Mouse (Mus musculus): ENCODE measurements around the gene Asap2. TPM values are rescaled to one million over a fixed set of nuclear protein-coding genes. Genes with fewer than 3 reads are reported as not detected.

Asap2 gene
- polyA plus RNA-seq, 1 experiment: 3.6 TPM

- DNase-seq: no peak
- no peak overlapping the region for H3K4me3 ChIP-seq (ENCODE audit: control insufficient read depth, insufficient read depth, low read length)
- peaks cover 29% of the 10 kb centered on the region for H3K36me3 ChIP-seq (ENCODE audit: control insufficient read depth, insufficient read depth, low read length)
- no peak overlapping the region for H3K27ac ChIP-seq (ENCODE audit: control insufficient read depth, insufficient read depth, low read length)
- TF ChIP-seq POLR2A (IDR thresholded peaks at IDR 0.05; ENCODE audit: control insufficient read depth, extremely low read depth, insufficient read depth, low read length, poor library complexity) (no peak), CTCF (IDR thresholded peaks at IDR 0.05; ENCODE audit: borderline replicate concordance, control insufficient read depth, extremely low read depth, insufficient read depth, low read length, poor library complexity) (no peak)
- no peaks in the 10 kb centered on the region for H3K27me3 ChIP-seq (ENCODE audit: control insufficient read depth, insufficient read depth, low read length)
- 93% methylated on average over 6 of the region's 6 CpGs for WGBS
- peaks cover 5% of the 10 kb centered on the region for H3K4me1 ChIP-seq (replicated peaks; ENCODE audit: control insufficient read depth, insufficient read depth, low read length)
Measured at GRCm38 (mm10) chr12:21289651-21290050, 299.4 kb downstream of the Asap2 start.

GRCm38 (mm10) chr12:21298856-21299255 lies 308.6 kb downstream of the Asap2 start:
- 98% methylated on average over 11 of the region's 11 CpGs for WGBS
- Histone ChIP-seq H3K27me3 (ENCODE audit: control insufficient read depth, insufficient read depth, low read length) (no peaks in the 10 kb centered on the region), H3K4me1 (replicated peaks; ENCODE audit: control insufficient read depth, insufficient read depth, low read length) (no peaks in the 10 kb centered on the region), H3K27ac (ENCODE audit: control insufficient read depth, insufficient read depth, low read length) (no peak overlapping the region), H3K4me3 (ENCODE audit: control insufficient read depth, insufficient read depth, low read length) (no peak overlapping the region), H3K36me3 (ENCODE audit: control insufficient read depth, insufficient read depth, low read length) (peaks cover 88% of the 10 kb centered on the region)
- DNase-seq: no peak
- TF ChIP-seq CTCF (IDR thresholded peaks at IDR 0.05; ENCODE audit: borderline replicate concordance, control insufficient read depth, extremely low read depth, insufficient read depth, low read length, poor library complexity) (no peak), POLR2A (IDR thresholded peaks at IDR 0.05; ENCODE audit: control insufficient read depth, extremely low read depth, insufficient read depth, low read length, poor library complexity) (no peak)

- no peak for TF ChIP-seq POLR2A (IDR thresholded peaks at IDR 0.05; ENCODE audit: control insufficient read depth, extremely low read depth, insufficient read depth, low read length, poor library complexity)
- TF ChIP-seq CTCF (IDR thresholded peaks at IDR 0.05; ENCODE audit: borderline replicate concordance, control insufficient read depth, extremely low read depth, insufficient read depth, low read length, poor library complexity): no peak
- 98% methylated on average over 7 of the region's 7 CpGs for WGBS
- Histone ChIP-seq H3K4me3 (ENCODE audit: control insufficient read depth, insufficient read depth, low read length) (no peak overlapping the region), H3K27ac (ENCODE audit: control insufficient read depth, insufficient read depth, low read length) (no peak overlapping the region), H3K4me1 (replicated peaks; ENCODE audit: control insufficient read depth, insufficient read depth, low read length) (no peaks in the 10 kb centered on the region), H3K27me3 (ENCODE audit: control insufficient read depth, insufficient read depth, low read length) (no peaks in the 10 kb centered on the region), H3K36me3 (ENCODE audit: control insufficient read depth, insufficient read depth, low read length) (peaks cover 78% of the 10 kb centered on the region)
- no peak for DNase-seq
Measured at GRCm38 (mm10) chr12:21301324-21301723, 311.1 kb downstream of the Asap2 start.

GRCm38 (mm10) chr12:21301932-21302331 lies 311.7 kb downstream of the Asap2 start:
- H3K27me3 ChIP-seq (ENCODE audit: control insufficient read depth, insufficient read depth, low read length): no peaks in the 10 kb centered on the region
- no peak for DNase-seq
- no peaks in the 10 kb centered on the region for H3K4me1 ChIP-seq (replicated peaks; ENCODE audit: control insufficient read depth, insufficient read depth, low read length)
- 92% methylated on average over 8 of the region's 8 CpGs for WGBS
- H3K27ac ChIP-seq (ENCODE audit: control insufficient read depth, insufficient read depth, low read length): no peak overlapping the region
- TF ChIP-seq CTCF (IDR thresholded peaks at IDR 0.05; ENCODE audit: borderline replicate concordance, control insufficient read depth, extremely low read depth, insufficient read depth, low read length, poor library complexity) (no peak), POLR2A (IDR thresholded peaks at IDR 0.05; ENCODE audit: control insufficient read depth, extremely low read depth, insufficient read depth, low read length, poor library complexity) (no peak)
- no peak overlapping the region for H3K4me3 ChIP-seq (ENCODE audit: control insufficient read depth, insufficient read depth, low read length)
- H3K36me3 ChIP-seq (ENCODE audit: control insufficient read depth, insufficient read depth, low read length): peaks cover 78% of the 10 kb centered on the region

GRCm38 (mm10) chr12:21302361-21302783 lies 312.1 kb downstream of the Asap2 start:
- Histone ChIP-seq H3K4me1 (replicated peaks; ENCODE audit: control insufficient read depth, insufficient read depth, low read length) (no peaks in the 10 kb centered on the region), H3K27me3 (ENCODE audit: control insufficient read depth, insufficient read depth, low read length) (no peaks in the 10 kb centered on the region), H3K36me3 (ENCODE audit: control insufficient read depth, insufficient read depth, low read length) (peaks cover 78% of the 10 kb centered on the region), H3K4me3 (ENCODE audit: control insufficient read depth, insufficient read depth, low read length) (no peak overlapping the region), H3K27ac (ENCODE audit: control insufficient read depth, insufficient read depth, low read length) (no peak overlapping the region)
- TF ChIP-seq POLR2A (IDR thresholded peaks at IDR 0.05; ENCODE audit: control insufficient read depth, extremely low read depth, insufficient read depth, low read length, poor library complexity) (no peak), CTCF (IDR thresholded peaks at IDR 0.05; ENCODE audit: borderline replicate concordance, control insufficient read depth, extremely low read depth, insufficient read depth, low read length, poor library complexity) (no peak)
- no peak for DNase-seq
- WGBS: 89% methylated on average over 5 of the region's 5 CpGs

GRCm38 (mm10) chr12:21305741-21306140 lies 315.5 kb downstream of the Asap2 start:
- no peak overlapping the region for H3K4me3 ChIP-seq (ENCODE audit: control insufficient read depth, insufficient read depth, low read length)
- no peaks in the 10 kb centered on the region for H3K4me1 ChIP-seq (replicated peaks; ENCODE audit: control insufficient read depth, insufficient read depth, low read length)
- DNase-seq: no peak
- no peaks in the 10 kb centered on the region for H3K27me3 ChIP-seq (ENCODE audit: control insufficient read depth, insufficient read depth, low read length)
- H3K36me3 ChIP-seq (ENCODE audit: control insufficient read depth, insufficient read depth, low read length): peaks cover 78% of the 10 kb centered on the region
- WGBS: 98% methylated on average over 4 of the region's 4 CpGs
- TF ChIP-seq CTCF (IDR thresholded peaks at IDR 0.05; ENCODE audit: borderline replicate concordance, control insufficient read depth, extremely low read depth, insufficient read depth, low read length, poor library complexity): no peak
- TF ChIP-seq POLR2A (IDR thresholded peaks at IDR 0.05; ENCODE audit: control insufficient read depth, extremely low read depth, insufficient read depth, low read length, poor library complexity): no peak
- H3K27ac ChIP-seq (ENCODE audit: control insufficient read depth, insufficient read depth, low read length): no peak overlapping the region

- no peak for DNase-seq
- 97% methylated on average over 4 of the region's 4 CpGs for WGBS
- peaks cover 77% of the 10 kb centered on the region for H3K36me3 ChIP-seq (ENCODE audit: control insufficient read depth, insufficient read depth, low read length)
- no peak overlapping the region for H3K4me3 ChIP-seq (ENCODE audit: control insufficient read depth, insufficient read depth, low read length)
- H3K27ac ChIP-seq (ENCODE audit: control insufficient read depth, insufficient read depth, low read length): no peak overlapping the region
- no peaks in the 10 kb centered on the region for H3K27me3 ChIP-seq (ENCODE audit: control insufficient read depth, insufficient read depth, low read length)
- H3K4me1 ChIP-seq (replicated peaks; ENCODE audit: control insufficient read depth, insufficient read depth, low read length): no peaks in the 10 kb centered on the region
- TF ChIP-seq CTCF (IDR thresholded peaks at IDR 0.05; ENCODE audit: borderline replicate concordance, control insufficient read depth, extremely low read depth, insufficient read depth, low read length, poor library complexity): no peak
- TF ChIP-seq POLR2A (IDR thresholded peaks at IDR 0.05; ENCODE audit: control insufficient read depth, extremely low read depth, insufficient read depth, low read length, poor library complexity): no peak
Measured at GRCm38 (mm10) chr12:21306721-21307120, 316.5 kb downstream of the Asap2 start.

Data from thymus, adult 2 months (tissue).